Mouse (Mus musculus): ENCODE data around the gene Rnf151. TPM values are rescaled to one million over a fixed set of nuclear protein-coding genes. Genes with fewer than 3 reads are reported as not detected.

Gene Rnf151
- polyA plus RNA-seq (2012; rRNA removed): 0.12 and 0.35 TPM in 2 replicates

GRCm38 (mm10) chr17:24717943-24718342 is at the start of gene Rnf151, which contains the start of gene Rps2:
TSS of gene Rnf151 (minus strand) at chr17:24718063.
TSS of gene Rps2 (plus strand) at chr17:24718116.
- DNase-seq (ENCODE audit: low read depth, low spot score): no peak
- 89% methylated on average over 4 of the region's 4 CpGs for WGBS

DNA sequence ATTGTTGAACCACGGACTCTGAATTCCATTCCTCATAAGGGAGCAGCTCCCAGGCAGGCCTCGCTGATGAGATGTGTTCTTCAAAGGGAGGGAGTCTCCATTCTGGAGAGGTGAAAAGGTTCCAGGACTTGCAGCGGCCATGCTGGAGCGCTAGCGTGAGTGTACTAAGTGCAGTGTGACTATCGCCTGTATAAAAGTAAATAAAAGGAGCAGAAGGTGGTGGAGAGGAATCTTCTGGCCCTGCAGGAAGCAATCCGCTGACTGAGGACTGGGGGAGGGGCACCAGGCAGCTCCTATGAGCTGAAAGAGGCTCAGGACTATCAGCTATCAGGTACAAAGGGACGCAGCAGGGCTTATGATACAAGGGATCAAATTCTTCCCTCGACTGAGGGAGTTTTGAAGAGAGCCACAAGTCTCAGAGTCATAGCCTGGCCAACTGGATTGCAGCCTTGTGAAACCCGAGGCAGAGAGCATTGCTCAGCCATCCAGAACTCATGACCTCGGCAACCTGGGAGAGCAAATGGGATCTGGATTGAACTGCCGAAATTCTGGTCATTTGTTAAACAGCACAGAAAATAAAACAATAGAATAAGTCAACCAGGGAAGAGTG is 48.5 kb upstream of the Rnf151 start:
- 25% methylated on average over 12 of the region's 12 CpGs for WGBS
- no peak for DNase-seq (ENCODE audit: low read depth, low spot score)

DNA sequence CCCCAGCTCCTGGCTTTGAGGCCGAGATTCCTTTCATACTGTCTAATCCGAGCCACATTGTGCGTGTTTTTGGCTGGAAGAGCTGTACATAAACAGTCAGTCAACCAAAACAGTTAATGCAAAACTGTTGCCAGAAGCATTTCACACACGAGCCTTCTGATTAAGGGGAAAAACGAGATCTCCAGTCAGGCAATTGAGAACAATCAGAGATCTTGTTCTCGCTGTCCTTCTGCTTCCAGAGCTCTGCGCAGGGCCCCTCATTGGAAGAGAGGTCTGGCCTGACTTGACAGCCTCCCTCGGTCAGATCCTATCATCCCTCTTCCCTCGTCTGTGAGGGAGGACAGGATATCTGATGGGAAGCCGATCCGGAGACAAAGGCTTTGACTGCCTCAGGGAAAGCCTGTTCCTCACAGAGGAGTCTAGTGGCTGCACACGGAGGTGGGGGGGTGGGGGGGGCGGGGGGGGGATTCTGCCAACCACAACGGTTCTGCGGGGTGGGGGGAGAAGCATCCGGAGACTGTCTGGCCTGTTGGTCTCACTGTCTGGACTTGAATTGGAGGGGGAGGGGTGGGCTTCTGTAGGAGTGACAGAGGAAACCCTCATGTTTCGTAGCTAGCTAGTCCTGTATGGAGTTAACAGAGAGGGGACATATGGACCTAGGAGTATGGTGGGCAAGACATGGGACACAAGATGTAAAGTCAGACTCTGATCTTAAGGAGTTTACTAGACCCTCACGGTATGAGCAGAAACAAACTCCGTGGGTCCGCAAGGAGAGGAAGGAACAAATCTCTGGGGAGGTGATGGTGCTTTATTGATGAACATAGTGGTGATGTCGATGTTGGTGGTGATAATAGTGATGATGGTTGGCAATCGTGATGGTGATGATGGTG is 47.4 kb upstream of the Rnf151 start:
- WGBS: 51% methylated on average over 22 of the region's 22 CpGs
- no peak for DNase-seq (ENCODE audit: low read depth, low spot score)

DNA sequence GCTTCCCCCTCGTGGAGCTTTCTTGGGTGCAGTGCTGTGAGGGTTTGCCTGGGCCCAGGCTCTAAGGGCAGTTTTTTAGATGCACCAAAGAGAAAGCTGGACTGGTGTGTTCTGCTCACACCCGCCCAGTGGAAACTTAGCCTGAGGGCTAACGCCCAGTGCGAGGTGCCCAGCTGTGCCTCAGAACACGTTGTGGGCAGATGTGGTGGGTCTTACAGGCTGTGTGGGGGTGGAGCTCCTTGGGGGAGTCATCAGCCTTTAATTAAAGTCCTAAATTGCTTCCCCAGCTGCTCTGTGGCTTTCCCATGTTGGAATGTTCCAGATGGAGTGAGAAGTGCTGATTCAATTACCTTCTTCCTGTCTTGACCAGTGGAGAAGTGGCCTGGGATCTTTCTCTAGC is 43.3 kb upstream of the Rnf151 start:
- 51% methylated on average over 5 of the region's 5 CpGs for WGBS
- no peak for DNase-seq (ENCODE audit: low read depth, low spot score)

- WGBS: 95% methylated on average over 1 of the region's 1 CpGs
- no peak for DNase-seq (ENCODE audit: low read depth, low spot score)
Observed at GRCm38 (mm10) chr17:24757394-24757793, 39.5 kb upstream of the Rnf151 start.

DNA sequence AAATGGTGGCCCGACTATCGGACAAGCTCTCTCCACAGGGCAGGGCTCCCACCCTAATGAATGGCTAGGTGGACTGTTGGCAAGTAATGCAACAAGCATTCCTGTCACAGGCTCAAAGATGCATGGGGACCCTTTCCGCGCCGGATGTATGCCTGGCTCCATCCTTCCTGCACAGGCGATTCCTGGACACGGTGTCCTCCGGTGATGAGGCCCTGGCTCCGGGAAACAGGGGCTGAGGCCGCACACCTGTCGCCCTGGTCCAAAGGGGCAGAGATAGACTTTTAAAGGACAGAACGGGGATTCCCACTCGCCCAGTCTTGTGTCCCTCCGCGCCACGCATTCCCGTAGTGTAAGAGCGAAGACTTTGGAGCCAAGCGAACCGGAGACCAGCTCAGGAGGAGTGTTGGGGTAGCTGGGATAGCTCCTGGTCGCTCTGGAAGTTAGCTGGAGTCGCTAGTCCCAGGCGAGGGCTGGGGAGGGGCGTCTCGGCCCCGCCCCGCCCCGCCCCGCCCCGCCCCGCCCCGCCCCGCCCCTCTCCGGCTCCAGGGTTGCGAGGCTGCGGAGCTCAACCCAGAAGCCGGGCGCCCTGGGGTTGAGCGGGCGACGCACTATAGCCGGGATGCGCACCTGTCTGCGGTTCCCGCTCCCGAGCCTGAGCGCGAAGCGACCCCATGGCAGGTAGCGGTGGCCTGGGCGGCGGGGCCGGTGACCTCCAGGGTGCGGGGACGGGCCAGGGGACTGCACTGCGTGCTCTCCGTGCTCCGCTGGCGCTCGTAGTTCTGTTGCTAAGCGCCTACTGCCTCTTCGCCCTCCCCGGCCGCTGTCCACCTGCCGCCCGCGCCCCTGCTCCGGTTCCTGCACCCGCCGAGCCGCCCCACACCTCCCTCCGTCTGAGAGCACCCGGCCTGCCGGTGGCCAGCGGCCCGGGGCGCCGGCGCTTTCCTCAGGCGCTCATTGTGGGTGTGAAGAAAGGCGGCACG is 34.8 kb upstream of the Rnf151 start, which contains the start of gene Hs3st6:
Gene Hs3st6 (plus strand): TSS at position 574 of the 980 bp plus-strand sequence.
- 1% methylated on average over 80 of the region's 82 CpGs for WGBS
- DNase-seq (ENCODE audit: low read depth, low spot score): no peak

GRCm38 (mm10) chr17:24751528-24751927 is 33.7 kb upstream of the Rnf151 start:
- no peak for DNase-seq (ENCODE audit: low read depth, low spot score)
- WGBS: 25% methylated on average over 4 of the region's 4 CpGs

- WGBS: 60% methylated on average over 4 of the region's 4 CpGs
- DNase-seq (ENCODE audit: low read depth, low spot score): no peak
Observed at GRCm38 (mm10) chr17:24746986-24747385, 29.1 kb upstream of the Rnf151 start.

DNA sequence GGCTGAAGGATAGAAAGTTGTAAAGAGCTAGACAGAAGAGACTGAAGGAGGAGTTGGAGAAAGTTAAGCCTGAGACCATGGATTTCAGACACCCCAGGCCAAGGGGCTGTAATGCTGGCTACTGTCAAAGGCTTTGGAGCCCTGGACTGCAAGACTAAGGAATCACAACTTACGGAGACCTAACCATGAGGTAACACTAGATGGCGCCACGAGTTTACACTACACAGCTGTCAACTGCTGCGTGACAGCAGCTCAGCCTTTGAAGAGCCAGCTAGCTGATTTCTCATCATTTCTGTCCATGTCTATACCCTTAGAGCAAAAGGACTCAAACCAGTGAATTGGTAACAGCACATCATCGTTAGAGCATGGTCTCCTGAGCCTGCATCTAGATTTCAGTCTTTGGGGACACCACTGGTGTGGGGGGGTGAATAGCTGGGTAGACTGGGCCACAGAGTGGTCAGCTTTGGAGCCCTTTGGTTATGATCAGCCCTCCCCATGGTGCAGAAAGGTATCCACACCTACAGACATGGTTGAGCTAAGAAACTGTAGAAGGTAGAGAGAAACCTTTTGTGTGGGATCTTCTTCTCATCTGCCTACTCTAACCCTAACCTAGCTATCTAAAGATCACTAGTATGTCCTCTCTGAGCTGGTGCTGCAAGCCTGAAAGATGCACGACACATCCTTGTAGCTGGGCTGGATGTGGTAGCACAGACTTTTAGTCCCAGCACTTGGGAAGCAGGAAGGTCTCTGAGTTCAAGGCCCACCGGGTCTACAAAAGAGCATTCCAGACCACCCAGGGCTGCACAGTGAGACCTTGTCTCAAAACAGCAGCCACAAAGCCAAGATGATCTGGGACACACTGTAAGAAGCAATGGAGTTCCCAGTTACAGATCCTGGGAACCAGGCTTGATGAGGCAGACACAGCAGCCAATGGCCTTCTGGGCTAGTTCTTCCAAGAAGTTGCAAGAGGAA is 27.9 kb upstream of the Rnf151 start:
- DNase-seq (ENCODE audit: low read depth, low spot score): peak; percentile 69
- WGBS: 22% methylated on average over 7 of the region's 7 CpGs

DNA sequence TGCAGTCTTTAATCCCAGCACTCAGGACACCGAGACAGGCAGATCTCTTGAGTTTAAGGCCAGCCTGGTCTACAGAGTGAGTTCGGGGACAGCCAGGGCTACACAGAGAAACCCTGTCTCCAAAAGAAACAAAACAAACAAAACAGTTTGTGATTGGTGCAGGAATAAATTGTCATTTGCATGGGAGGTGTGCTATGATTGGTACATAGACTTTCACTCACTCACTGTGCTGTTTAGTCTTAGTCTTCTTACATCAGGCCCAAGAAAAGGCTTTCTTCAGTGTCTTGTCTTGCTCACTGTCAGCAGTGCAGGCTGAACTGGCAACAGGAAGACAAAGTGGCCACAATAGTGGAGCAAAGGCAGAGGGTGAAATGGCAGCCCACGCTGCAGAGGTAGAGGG is 26.5 kb upstream of the Rnf151 start:
- no peak for DNase-seq (ENCODE audit: low read depth, low spot score)
- 82% methylated on average over 3 of the region's 3 CpGs for WGBS

GRCm38 (mm10) chr17:24743896-24744295 is 26.0 kb upstream of the Rnf151 start:
- no peak for DNase-seq (ENCODE audit: low read depth, low spot score)
- 75% methylated on average over 5 of the region's 5 CpGs for WGBS

- no peak for DNase-seq (ENCODE audit: low read depth, low spot score)
- WGBS: 59% methylated on average over 8 of the region's 8 CpGs
Observed at GRCm38 (mm10) chr17:24742307-24742706, 24.4 kb upstream of the Rnf151 start.

DNA sequence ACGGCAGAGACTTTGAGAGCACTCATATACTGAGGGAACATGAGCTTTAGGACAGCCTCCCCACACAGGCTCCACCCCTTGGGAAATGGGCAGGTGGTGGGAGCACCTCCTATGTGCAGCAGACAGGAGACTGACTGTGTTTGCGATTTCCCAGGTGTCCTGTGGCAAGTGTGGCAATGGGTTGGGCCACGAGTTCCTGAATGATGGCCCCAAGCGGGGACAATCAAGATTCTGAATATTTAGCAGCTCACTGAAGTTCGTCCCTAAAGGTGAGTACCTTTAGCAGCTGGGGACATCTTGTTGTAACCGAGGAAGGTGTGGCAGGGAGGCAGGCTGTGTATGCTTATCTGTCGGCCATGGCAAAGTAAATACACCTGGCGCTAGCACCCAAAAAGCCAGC is 22.1 kb upstream of the Rnf151 start:
- WGBS: 37% methylated on average over 8 of the region's 8 CpGs
- DNase-seq (ENCODE audit: low read depth, low spot score): no peak

DNA sequence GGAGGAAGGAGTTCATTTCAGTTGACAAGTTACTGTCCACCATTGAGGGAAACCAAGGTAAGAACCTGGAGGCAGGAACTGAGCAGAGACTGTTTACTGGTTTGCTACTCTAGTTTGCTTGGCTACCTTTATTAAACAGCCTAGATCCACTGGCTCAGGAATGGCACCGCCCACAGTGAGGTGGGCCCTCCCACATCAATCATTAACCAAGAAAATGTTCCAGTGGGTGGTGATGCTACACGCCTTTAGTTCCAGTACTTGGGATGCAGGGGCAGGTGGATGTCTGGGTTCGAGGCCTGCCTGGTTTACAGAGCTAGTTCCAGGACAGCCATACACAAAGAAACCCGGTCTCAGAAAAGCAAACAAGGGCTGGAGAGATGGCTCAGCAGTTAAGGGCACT is 20.4 kb upstream of the Rnf151 start:
- WGBS: 33% methylated on average over 4 of the region's 4 CpGs
- peak; percentile 63 for DNase-seq (ENCODE audit: low read depth, low spot score)

DNA sequence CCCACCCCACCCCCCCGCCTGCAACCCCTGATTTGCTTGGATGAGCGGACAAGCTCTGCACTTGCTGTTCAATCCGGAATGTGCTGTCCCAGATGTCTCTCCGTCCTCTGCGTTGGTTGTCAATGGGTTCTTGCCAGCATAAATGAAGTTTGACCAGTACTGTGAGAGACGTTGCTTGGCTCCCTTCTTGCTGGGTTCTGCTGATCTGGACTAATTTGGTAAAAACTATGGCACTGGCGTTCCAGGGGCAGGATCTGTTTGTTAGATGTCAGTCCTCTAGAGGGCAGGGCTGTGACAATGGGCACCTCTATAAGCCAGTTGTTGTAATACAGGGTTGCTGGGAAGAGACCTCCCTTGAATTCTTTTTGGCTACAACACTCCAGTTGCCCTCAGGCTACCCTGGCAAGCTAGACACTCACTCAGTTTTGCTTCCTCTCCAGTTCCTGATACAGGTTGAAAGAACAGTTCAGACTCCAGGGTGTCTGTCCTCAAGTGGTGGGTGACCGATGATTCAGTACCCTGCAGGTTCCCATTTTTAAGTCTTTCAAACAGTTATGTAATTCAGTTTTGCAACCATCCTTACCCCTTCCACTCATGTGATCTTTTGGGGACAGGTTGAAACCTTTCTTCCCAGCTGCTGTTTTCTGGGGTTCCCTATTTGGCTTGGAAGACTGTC is 19.4 kb upstream of the Rnf151 start:
- WGBS: 13% methylated on average over 8 of the region's 8 CpGs
- DNase-seq (ENCODE audit: low read depth, low spot score): no peak

- 2% methylated on average over 29 of the region's 29 CpGs for WGBS
- DNase-seq (ENCODE audit: low read depth, low spot score): peak; percentile 100
Observed at GRCm38 (mm10) chr17:24736330-24737051, 18.6 kb upstream of the Rnf151 start, which contains the start of gene Msrb1. TSS of gene Msrb1 (plus strand) at chr17:24736642.

- no peak for DNase-seq (ENCODE audit: low read depth, low spot score)
- 90% methylated on average over 7 of the region's 7 CpGs for WGBS
Observed at GRCm38 (mm10) chr17:24735446-24735845, 17.6 kb upstream of the Rnf151 start.
